Mouse (Mus musculus): ENCODE measurements at regions not wholly inside any gene's neighbourhood (a gene's known extent, or its start where the extent isn't known, plus 50 kb on each side); places are given as distances from the start of the nearest gene placed in this dataset.

DNA sequence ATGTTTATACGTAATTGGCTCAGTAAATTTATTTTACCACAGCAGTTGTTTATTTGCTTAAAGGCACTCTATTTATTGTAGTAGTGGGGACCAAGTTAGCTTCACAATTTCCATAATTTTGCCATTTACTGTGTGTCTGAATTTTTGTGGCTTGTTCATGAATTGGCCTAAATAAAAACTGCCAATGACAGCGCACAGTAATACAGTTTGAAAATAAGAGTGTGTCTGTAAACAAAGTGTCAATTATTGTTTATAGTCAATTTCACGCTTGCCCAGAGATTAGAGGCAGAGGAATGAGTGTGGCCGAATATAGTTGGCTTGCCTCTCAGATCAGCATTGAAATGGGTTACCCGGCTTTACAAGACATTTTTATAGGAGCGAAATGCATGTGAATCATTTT is 73.0 kb upstream of the Nrsn1 start:
- WGBS, result 63% methylated on average over 6 of the region's 6 CpGs
- Histone ChIP-seq H3K9me3 (ENCODE audit: control insufficient read depth, low read length) (no peaks in the 10 kb centered on the region), H3K27me3 (ENCODE audit: control insufficient read depth, insufficient read depth, low read length) (no peaks in the 10 kb centered on the region), H3K4me2 (ENCODE audit: low read depth, low read length) (no peak overlapping the region), H3K4me3 (ENCODE audit: low read depth, low read length) (no peak overlapping the region), H3K27ac (ENCODE audit: low read depth, low read length) (no peak overlapping the region), H3K36me3 (ENCODE audit: control insufficient read depth, insufficient read depth, low read length) (no peaks in the 10 kb centered on the region), H3K4me1 (ENCODE audit: control insufficient read depth, insufficient read depth, low read length) (no peaks in the 10 kb centered on the region), H3K9ac (replicated peaks; ENCODE audit: low read depth, low read length) (no peak overlapping the region)
- no peak for ATAC-seq (ENCODE audit: low read depth)

GRCm38 (mm10) chr13:25341826-25342225 is 71.5 kb upstream of the Nrsn1 start:
- H3K27me3 ChIP-seq (ENCODE audit: control insufficient read depth, insufficient read depth, low read length), result no peaks in the 10 kb centered on the region
- no peaks in the 10 kb centered on the region for H3K9me3 ChIP-seq (ENCODE audit: control insufficient read depth, low read length)
- no peaks in the 10 kb centered on the region for H3K36me3 ChIP-seq (ENCODE audit: control insufficient read depth, insufficient read depth, low read length)
- no peaks in the 10 kb centered on the region for H3K4me1 ChIP-seq (ENCODE audit: control insufficient read depth, insufficient read depth, low read length)
- ATAC-seq (ENCODE audit: low read depth), result no peak
- H3K4me3 ChIP-seq (ENCODE audit: low read depth, low read length), result no peak overlapping the region
- no peak overlapping the region for H3K9ac ChIP-seq (replicated peaks; ENCODE audit: low read depth, low read length)
- H3K4me2 ChIP-seq (ENCODE audit: low read depth, low read length), result no peak overlapping the region
- no peak overlapping the region for H3K27ac ChIP-seq (ENCODE audit: low read depth, low read length)
- 98% methylated on average over 1 of the region's 1 CpGs for WGBS

GRCm38 (mm10) chr13:25333803-25334202 is 63.5 kb upstream of the Nrsn1 start:
- Histone ChIP-seq H3K9me3 (ENCODE audit: control insufficient read depth, low read length) (no peaks in the 10 kb centered on the region), H3K4me1 (ENCODE audit: control insufficient read depth, insufficient read depth, low read length) (no peaks in the 10 kb centered on the region), H3K4me3 (ENCODE audit: low read depth, low read length) (no peak overlapping the region), H3K27ac (ENCODE audit: low read depth, low read length) (no peak overlapping the region), H3K9ac (replicated peaks; ENCODE audit: low read depth, low read length) (no peak overlapping the region), H3K27me3 (ENCODE audit: control insufficient read depth, insufficient read depth, low read length) (no peaks in the 10 kb centered on the region), H3K36me3 (ENCODE audit: control insufficient read depth, insufficient read depth, low read length) (no peaks in the 10 kb centered on the region), H3K4me2 (ENCODE audit: low read depth, low read length) (no peak overlapping the region)
- 84% methylated on average over 1 of the region's 1 CpGs for WGBS
- ATAC-seq (ENCODE audit: low read depth), result no peak
